Mouse (Mus musculus) spleen, adult 2 months (tissue): ENCODE results near the gene Trim3.

Experiments used
- CTCF ChIP-seq: fragments of 200-500 bp; IDR thresholded peaks from 2 replicates; pipeline ENCODE4 v1.5.1; 2011; ENCODE audit warnings: mild to moderate bottlenecking, inconsistent platforms; ENCODE audit not compliant: insufficient read depth, insufficient read length, insufficient replicate concordance; ENCODE audit errors: extremely low read depth
- POLR2A ChIP-seq: fragments of 200-500 bp; IDR thresholded peaks from 2 replicates; pipeline ENCODE4 v1.6.1; 2011; ENCODE audit warnings: low read depth, low read length, inconsistent platforms

GRCm38 (mm10) chr7:105634272-105634920 is 1.0 kb upstream of the Trim3 start:
- no peak for TF ChIP-seq CTCF
- TF ChIP-seq POLR2A = no peak
